In genomic region chr13:111994862-111995490, GRCm38 (mm10) we compare ENCODE assay signal across 19 mouse cellular contexts.
"Had no signal": no experiment of that assay in that cellular context is flagged by ENCODE, and none has a peak within 500 bp of the region (broad histone marks: within the 10 kb centered on the region; RNA-seq: fewer than 3 reads in every experiment).

No protein-coding gene starts in this region.

- H3K9ac ChIP-seq: kidney, embryonic 15.5 days; liver, embryonic 13.5 days; neural tube, embryonic 12.5 days; neural tube, embryonic 15.5 days had no signal

- H3K4me3 ChIP-seq: kidney, embryonic 15.5 days; left cerebral cortex, adult 2 months; liver, embryonic 13.5 days; neural tube, embryonic 12.5 days; neural tube, embryonic 15.5 days had no signal

- H3K27ac ChIP-seq: kidney, embryonic 15.5 days; left cerebral cortex, adult 2 months; liver, embryonic 13.5 days; neural tube, embryonic 12.5 days; neural tube, embryonic 15.5 days; stomach, postnatal 0 days had no signal

- H3K4me2 ChIP-seq: kidney, embryonic 15.5 days; liver, embryonic 13.5 days; midbrain, embryonic 11.5 days; neural tube, embryonic 12.5 days; neural tube, embryonic 15.5 days had no signal

- H3K36me3 ChIP-seq: kidney, embryonic 15.5 days; liver, embryonic 13.5 days; neural tube, embryonic 12.5 days; neural tube, embryonic 15.5 days had no signal

- H3K9me3 ChIP-seq: kidney, embryonic 15.5 days; liver, embryonic 13.5 days; neural tube, embryonic 12.5 days; neural tube, embryonic 15.5 days had no signal

- H3K27me3 ChIP-seq: kidney, embryonic 15.5 days; neural tube, embryonic 12.5 days; neural tube, embryonic 15.5 days had no signal

- DNase-seq: kidney, adult 11 months; kidney, adult 8-10 months; kidney, postnatal 10 days; kidney, postnatal 36 days; layer of hippocampus, postnatal 36 days; liver, embryonic 13.5 days; lung, adult 2 months; lung, postnatal 14 days; lung, postnatal 4 days; midbrain, embryonic 14.5 days; right cerebral cortex, adult 18-20 months; right cerebral cortex, postnatal 14 days; right cerebral cortex, postnatal 4 days had no signal
